Mouse (Mus musculus): ENCODE measurements at regions not wholly inside any gene's neighbourhood (a gene's known extent, or its start where the extent isn't known, plus 50 kb on each side); places are given as distances from the start of the nearest gene placed in this dataset.

GRCm38 (mm10) chr4:110051281-110051665, 73.4 kb downstream of the Dmrta2 start:
- Histone ChIP-seq H3K36me3 (replicated peaks in 1 of 2; ENCODE audit: control insufficient read depth in 1 of 2, insufficient read depth in 1 of 2, low read length in 1 of 2) (no peaks in the 10 kb centered on the region), H3K4me3 (replicated peaks in 1 of 3; ENCODE audit: low read depth in 2 of 3, low read length in 2 of 3, poor library complexity in 1 of 3) (peak overlapping the region in 1 of 3 experiments; percentile 52), H3K9ac (ENCODE audit: insufficient read depth, low read depth) (no peak overlapping the region), H3K79me2 (replicated peaks; ENCODE audit: control insufficient read depth, extremely low read depth, insufficient read depth, poor library complexity, severe bottlenecking) (no peaks in the 10 kb centered on the region), H3K4me2 (ENCODE audit: insufficient read depth, low read depth, poor library complexity, severe bottlenecking) (peak overlapping the region; percentile 12), H3K27me3 (replicated peaks) (peaks cover 27% of the 10 kb centered on the region), H3K27ac (ENCODE audit: insufficient read depth, low read depth) (no peak overlapping the region), H3K4me1 (ENCODE audit: control insufficient read depth in 1 of 2, insufficient read depth in 2 of 2) (peaks cover 2 to 5% of the 10 kb centered on the region in 2 experiments; a peak in 3 of 4 replicates), H3K9me3 (replicated peaks; ENCODE audit: low read length) (no peaks in the 10 kb centered on the region)
- no peak for DNase-seq (ENCODE audit: extremely low read depth)
- no peak for TF ChIP-seq MXI1 (IDR thresholded peaks at IDR 0.05; ENCODE audit: low read depth, low read length)
- dilution Hi-C loops (cut with MboI; ENCODE audit: extremely low pct_ligation_motif_present, extremely low pct_unique_long_range_greater_than_20kb, low sequenced_read_pairs): no loop called here
- in situ Hi-C loops (cut with MboI; ENCODE audit: low pct_ligation_motif_present, low pct_unique_long_range_greater_than_20kb, low sequenced_read_pairs): no loop called here

- Histone ChIP-seq H3K9me3 (replicated peaks; ENCODE audit: low read length) (no peaks in the 10 kb centered on the region), H3K4me3 (replicated peaks in 1 of 3; ENCODE audit: low read depth in 2 of 3, low read length in 2 of 3, poor library complexity in 1 of 3) (no peak overlapping the region), H3K36me3 (replicated peaks in 1 of 2; ENCODE audit: control insufficient read depth in 1 of 2, insufficient read depth in 1 of 2, low read length in 1 of 2) (no peaks in the 10 kb centered on the region), H3K79me2 (replicated peaks; ENCODE audit: control insufficient read depth, extremely low read depth, insufficient read depth, poor library complexity, severe bottlenecking) (no peaks in the 10 kb centered on the region), H3K27ac (ENCODE audit: insufficient read depth, low read depth) (no peak overlapping the region), H3K4me2 (ENCODE audit: insufficient read depth, low read depth, poor library complexity, severe bottlenecking) (no peak overlapping the region), H3K27me3 (replicated peaks) (peaks cover 24% of the 10 kb centered on the region), H3K4me1 (ENCODE audit: control insufficient read depth in 1 of 2, insufficient read depth in 2 of 2) (peaks cover 2 to 5% of the 10 kb centered on the region in 2 experiments; a peak in 3 of 4 replicates), H3K9ac (ENCODE audit: insufficient read depth, low read depth) (no peak overlapping the region)
- in situ Hi-C loops (cut with MboI; ENCODE audit: low pct_ligation_motif_present, low pct_unique_long_range_greater_than_20kb, low sequenced_read_pairs) (no loop called here), dilution Hi-C loops (cut with MboI; ENCODE audit: extremely low pct_ligation_motif_present, extremely low pct_unique_long_range_greater_than_20kb, low sequenced_read_pairs) (no loop called here)
- no peak for TF ChIP-seq NRF1 (IDR thresholded peaks at IDR 0.05; ENCODE audit: low read depth, low read length)
- TF ChIP-seq ZNF384 (IDR thresholded peaks at IDR 0.05; ENCODE audit: low read depth, low read length): no peak
- no peak for TF ChIP-seq UBTF (IDR thresholded peaks at IDR 0.05; ENCODE audit: low read depth, low read length)
- no peak for TF ChIP-seq IRF4 (IDR thresholded peaks at IDR 0.05; ENCODE audit: low read depth, low read length)
- TF ChIP-seq ZMIZ1 (IDR thresholded peaks at IDR 0.05; ENCODE audit: low read depth, low read length): no peak
- no peak for TF ChIP-seq KAT2A (IDR thresholded peaks at IDR 0.05; ENCODE audit: insufficient replicate concordance, low read length)
- TF ChIP-seq RCOR1 (conservative IDR thresholded peaks at IDR 0.05; ENCODE audit: low read depth, low read length): no peak
- no peak for TF ChIP-seq POLR2AphosphoS2 (IDR thresholded peaks at IDR 0.05; ENCODE audit: low read depth, low read length)
- no peak for TF ChIP-seq PAX5 (IDR thresholded peaks at IDR 0.05; ENCODE audit: low read length)
- no peak for TF ChIP-seq SIN3A (IDR thresholded peaks at IDR 0.05; ENCODE audit: low read length)
- no peak for TF ChIP-seq E2F4 (IDR thresholded peaks at IDR 0.05; ENCODE audit: insufficient replicate concordance, low read depth, low read length)
- TF ChIP-seq HCFC1 (IDR thresholded peaks at IDR 0.05; ENCODE audit: low read depth, low read length): no peak
- no peak for TF ChIP-seq MEF2A (IDR thresholded peaks at IDR 0.05; ENCODE audit: borderline replicate concordance, low read depth, low read length)
- no peak for TF ChIP-seq MAX (IDR thresholded peaks at IDR 0.05; ENCODE audit: low read length)
- no peak for TF ChIP-seq ETS1 (conservative IDR thresholded peaks at IDR 0.05; ENCODE audit: low read depth, low read length)
- DNase-seq (ENCODE audit: extremely low read depth): no peak
Observed at GRCm38 (mm10) chr4:110051872-110052271, 74.0 kb downstream of the Dmrta2 start.
